14 mouse cellular contexts compared by ENCODE assay signal in the genomic region with DNA sequence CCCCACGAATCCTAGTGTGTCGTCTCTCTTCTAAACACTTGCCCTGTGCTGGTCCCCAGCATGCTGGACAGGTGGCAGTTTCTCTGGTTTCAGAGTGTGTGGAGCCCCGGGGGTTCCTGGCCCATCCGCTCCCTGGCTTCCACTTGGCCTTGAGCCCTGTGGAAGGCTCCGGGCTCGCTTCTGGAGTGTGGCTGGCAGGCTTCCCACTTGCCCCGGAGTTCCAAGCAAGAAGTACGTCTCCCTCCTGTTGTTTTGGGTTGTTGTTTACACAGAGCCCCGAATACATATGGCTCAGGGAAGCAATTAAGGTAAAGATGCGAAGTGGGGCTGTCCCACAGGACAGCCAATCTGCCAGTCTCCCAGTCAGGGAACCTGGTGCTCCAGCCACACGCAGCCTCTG. TPM values are rescaled to one million over a fixed set of nuclear protein-coding genes. Genes with fewer than 3 reads are reported as not detected.
A peak's percentile ranks its signal among the peaks of the same experiment; 100 is the strongest.
DNase-seq lines count a peak whose midpoint lies in the region; ATAC-seq lines count a peak whose summit lies in the region.
"Had no signal": no experiment of that assay in that cellular context is flagged by ENCODE, and none has a peak within 500 bp of the region (broad histone marks: within the 10 kb centered on the region; RNA-seq: fewer than 3 reads in every experiment).

No protein-coding gene starts in this region.

- no peaks in the 10 kb centered on the region for H3K36me3 ChIP-seq in forebrain, embryonic 13.5 days (ENCODE audit: poor library complexity, severe bottlenecking)
- no peaks in the 10 kb centered on the region for H3K36me3 ChIP-seq in forebrain, embryonic 10.5 days (replicated peaks)
- H3K36me3 ChIP-seq in hindbrain, embryonic 14.5 days (replicated peaks; ENCODE audit: control insufficient read depth, insufficient read depth), result no peaks in the 10 kb centered on the region
- no peaks in the 10 kb centered on the region for H3K36me3 ChIP-seq in hindbrain, embryonic 11.5 days (ENCODE audit: control insufficient read depth, insufficient read depth, low read length)
- H3K36me3 ChIP-seq in neural tube, embryonic 14.5 days (ENCODE audit: control insufficient read depth, insufficient read depth, low read length), result no peaks in the 10 kb centered on the region
- H3K36me3 ChIP-seq in neural tube, embryonic 15.5 days, result no peaks in the 10 kb centered on the region
- H3K36me3 ChIP-seq in limb, embryonic 15.5 days, result no peaks in the 10 kb centered on the region
- H3K36me3 ChIP-seq: hindbrain, embryonic 15.5 days; kidney, embryonic 15.5 days; limb, embryonic 12.5 days had no signal

- no peak overlapping the region for H3K4me3 ChIP-seq in forebrain, embryonic 13.5 days
- H3K4me3 ChIP-seq in forebrain, embryonic 10.5 days, result no peak overlapping the region
- no peak overlapping the region for H3K4me3 ChIP-seq in hindbrain, embryonic 14.5 days (replicated peaks; ENCODE audit: low read length)
- H3K4me3 ChIP-seq in hindbrain, embryonic 11.5 days (ENCODE audit: low read depth, low read length), result no peak overlapping the region
- no peak overlapping the region for H3K4me3 ChIP-seq in neural tube, embryonic 14.5 days (ENCODE audit: low read depth, low read length)
- H3K4me3 ChIP-seq in neural tube, embryonic 15.5 days (replicated peaks), result no peak overlapping the region
- H3K4me3 ChIP-seq in limb, embryonic 15.5 days, result no peak overlapping the region
- H3K4me3 ChIP-seq: gastrocnemius, adult 2 months; hindbrain, embryonic 15.5 days; kidney, embryonic 15.5 days; limb, embryonic 12.5 days had no signal

- no peaks in the 10 kb centered on the region for H3K9me3 ChIP-seq in forebrain, embryonic 13.5 days (replicated peaks)
- no peaks in the 10 kb centered on the region for H3K9me3 ChIP-seq in forebrain, embryonic 10.5 days
- H3K9me3 ChIP-seq in hindbrain, embryonic 14.5 days (ENCODE audit: control insufficient read depth, low read length), result no peaks in the 10 kb centered on the region
- H3K9me3 ChIP-seq in hindbrain, embryonic 11.5 days (ENCODE audit: control insufficient read depth, low read length), result no peaks in the 10 kb centered on the region
- H3K9me3 ChIP-seq in neural tube, embryonic 14.5 days (ENCODE audit: control insufficient read depth, low read length), result no peaks in the 10 kb centered on the region
- no peaks in the 10 kb centered on the region for H3K9me3 ChIP-seq in neural tube, embryonic 15.5 days (replicated peaks)
- no peaks in the 10 kb centered on the region for H3K9me3 ChIP-seq in limb, embryonic 15.5 days
- H3K9me3 ChIP-seq: hindbrain, embryonic 15.5 days; kidney, embryonic 15.5 days had no signal

- H3K9ac ChIP-seq in forebrain, embryonic 13.5 days, result no peak overlapping the region
- H3K9ac ChIP-seq in hindbrain, embryonic 14.5 days, result no peak overlapping the region
- H3K9ac ChIP-seq in hindbrain, embryonic 11.5 days (ENCODE audit: low read depth, low read length), result no peak overlapping the region
- no peak overlapping the region for H3K9ac ChIP-seq in neural tube, embryonic 14.5 days (replicated peaks; ENCODE audit: low read depth, low read length)
- no peak overlapping the region for H3K9ac ChIP-seq in neural tube, embryonic 15.5 days (replicated peaks)
- no peak overlapping the region for H3K9ac ChIP-seq in limb, embryonic 15.5 days
- H3K9ac ChIP-seq: hindbrain, embryonic 15.5 days; kidney, embryonic 15.5 days; limb, embryonic 12.5 days had no signal

- no peak for DNase-seq in forebrain, embryonic 10.5 days (ENCODE audit: extremely low spot score, low spot score)
- peak; percentile 39 for DNase-seq in hindbrain, embryonic 14.5 days (ENCODE audit: low spot score)
- no peak for DNase-seq in hindbrain, embryonic 11.5 days (ENCODE audit: low spot score)
- DNase-seq: gastrocnemius, adult 2 months had no signal

- WGBS in forebrain, embryonic 13.5 days, result 26% methylated on average over 11 of the region's 11 CpGs
- 56% methylated on average over 11 of the region's 11 CpGs for WGBS in forebrain, embryonic 10.5 days
- 28% methylated on average over 11 of the region's 11 CpGs for WGBS in hindbrain, embryonic 14.5 days
- 45% methylated on average over 11 of the region's 11 CpGs for WGBS in hindbrain, embryonic 11.5 days
- 27% methylated on average over 11 of the region's 11 CpGs for WGBS in neural tube, embryonic 14.5 days
- 22% methylated on average over 11 of the region's 11 CpGs for WGBS in neural tube, embryonic 15.5 days
- 11% methylated on average over 11 of the region's 11 CpGs for WGBS in limb, embryonic 15.5 days

- H3K4me2 ChIP-seq in forebrain, embryonic 13.5 days, result no peak overlapping the region
- H3K4me2 ChIP-seq in hindbrain, embryonic 14.5 days (replicated peaks), result no peak overlapping the region
- H3K4me2 ChIP-seq in hindbrain, embryonic 11.5 days (replicated peaks; ENCODE audit: low read depth, low read length), result no peak overlapping the region
- H3K4me2 ChIP-seq in neural tube, embryonic 14.5 days (ENCODE audit: low read depth, low read length), result no peak overlapping the region
- H3K4me2 ChIP-seq in neural tube, embryonic 15.5 days, result no peak overlapping the region
- H3K4me2 ChIP-seq in limb, embryonic 15.5 days, result peak overlapping the region; percentile 25; the same call in 1 of the 2 replicates
- H3K4me2 ChIP-seq: hindbrain, embryonic 15.5 days; kidney, embryonic 15.5 days; limb, embryonic 12.5 days had no signal

- H3K4me1 ChIP-seq in forebrain, embryonic 13.5 days, result peaks cover 10% of the 10 kb centered on the region
- H3K4me1 ChIP-seq in forebrain, embryonic 10.5 days, result peaks cover 7% of the 10 kb centered on the region
- H3K4me1 ChIP-seq in hindbrain, embryonic 14.5 days (replicated peaks; ENCODE audit: control insufficient read depth, insufficient read depth, low read length), result no peaks in the 10 kb centered on the region; the same call in 1 of the 2 replicates
- H3K4me1 ChIP-seq in hindbrain, embryonic 11.5 days (replicated peaks; ENCODE audit: control insufficient read depth, insufficient read depth, low read length), result no peaks in the 10 kb centered on the region
- H3K4me1 ChIP-seq in neural tube, embryonic 14.5 days (ENCODE audit: control insufficient read depth, insufficient read depth, low read length), result 0 out of 2 replicates have a peak, but pooled peaks cover 2% of the 10 kb centered on the region
- peaks cover 9% of the 10 kb centered on the region; the same call in 1 of the 2 replicates for H3K4me1 ChIP-seq in neural tube, embryonic 15.5 days
- peaks cover 14% of the 10 kb centered on the region for H3K4me1 ChIP-seq in limb, embryonic 15.5 days

- peaks cover 21% of the 10 kb centered on the region for H3K27me3 ChIP-seq in forebrain, embryonic 13.5 days
- H3K27me3 ChIP-seq in forebrain, embryonic 10.5 days (ENCODE audit: poor library complexity, severe bottlenecking), result peaks cover 21% of the 10 kb centered on the region
- H3K27me3 ChIP-seq in hindbrain, embryonic 14.5 days (ENCODE audit: control insufficient read depth, insufficient read depth, low read length), result peaks cover 12% of the 10 kb centered on the region; the same call in 1 of the 2 replicates
- 0 out of 2 replicates have a peak, but pooled peaks cover 4% of the 10 kb centered on the region for H3K27me3 ChIP-seq in hindbrain, embryonic 11.5 days (ENCODE audit: control insufficient read depth, insufficient read depth, low read length)
- H3K27me3 ChIP-seq in neural tube, embryonic 14.5 days (ENCODE audit: control insufficient read depth, insufficient read depth, low read length), result 0 out of 2 replicates have a peak, but pooled peaks cover 2% of the 10 kb centered on the region
- peaks cover 38% of the 10 kb centered on the region for H3K27me3 ChIP-seq in neural tube, embryonic 15.5 days (replicated peaks)
- H3K27me3 ChIP-seq in limb, embryonic 15.5 days, result peaks cover 7% of the 10 kb centered on the region; the same call in 1 of the 2 replicates

- ATAC-seq in forebrain, embryonic 13.5 days, result peak; percentile 83
- ATAC-seq in hindbrain, embryonic 14.5 days (ENCODE audit: low FRiP score), result no peak
- no peak for ATAC-seq in hindbrain, embryonic 11.5 days (ENCODE audit: low FRiP score)
- ATAC-seq in neural tube, embryonic 14.5 days (ENCODE audit: low read depth), result peak; percentile 38; the same call in 1 of the 2 replicates
- no peak for ATAC-seq in neural tube, embryonic 15.5 days (ENCODE audit: low FRiP score)
- no peak for ATAC-seq in limb, embryonic 15.5 days (ENCODE audit: insufficient number of reproducible peaks, low FRiP score, low TSS enrichment, low read depth)
- no peak for ATAC-seq in megakaryocyte, adult 5-6 weeks (ENCODE audit: poor library complexity, severe bottlenecking)

- no peak overlapping the region for H3K27ac ChIP-seq in forebrain, embryonic 13.5 days
- H3K27ac ChIP-seq in forebrain, embryonic 10.5 days, result no peak overlapping the region
- H3K27ac ChIP-seq in hindbrain, embryonic 14.5 days, result no peak overlapping the region
- H3K27ac ChIP-seq in hindbrain, embryonic 11.5 days (ENCODE audit: low read depth, low read length), result no peak overlapping the region
- no peak overlapping the region for H3K27ac ChIP-seq in neural tube, embryonic 14.5 days (ENCODE audit: low read depth, low read length)
- H3K27ac ChIP-seq in neural tube, embryonic 15.5 days (replicated peaks), result no peak overlapping the region
- no peak overlapping the region for H3K27ac ChIP-seq in limb, embryonic 15.5 days
- H3K27ac ChIP-seq: gastrocnemius, adult 2 months; hindbrain, embryonic 15.5 days; kidney, embryonic 15.5 days; limb, embryonic 12.5 days had no signal

RNA-seq across cellular contexts. Expression of a gene that starts 27.0 kb away (rescaled TPM):
- polyA plus RNA-seq in forebrain, embryonic 13.5 days (2015; fragmentation: Nextera tagmentation; extraction: Ambion mirVana), result 8.5 and 18.1 TPM in 2 replicates
- polyA plus RNA-seq in forebrain, embryonic 10.5 days (2016; fragmentation: Nextera tagmentation; extraction: Ambion mirVana), result 7.7 and 9.4 TPM in 2 replicates
- polyA plus RNA-seq in hindbrain, embryonic 14.5 days (2014; fragmentation: Nextera tagmentation; extraction: Ambion mirVana), result 25.4 and 31.0 TPM in 2 replicates
- 57.9 and 66.8 TPM in 2 replicates for polyA plus RNA-seq in hindbrain, embryonic 11.5 days (2014; fragmentation: Nextera tagmentation; extraction: Ambion mirVana)
- 33.4 and 39.8 TPM in 2 replicates for polyA plus RNA-seq in neural tube, embryonic 14.5 days (2014; fragmentation: Nextera tagmentation; extraction: Ambion mirVana)
- polyA plus RNA-seq in neural tube, embryonic 15.5 days (2015; fragmentation: Nextera tagmentation; extraction: Ambion mirVana), result 23.7 and 35.3 TPM in 2 replicates
- polyA plus RNA-seq in limb, embryonic 15.5 days (2015; fragmentation: Nextera tagmentation; extraction: Ambion mirVana), result 0.20 and 0.35 TPM in 2 replicates
- not detected in 2 replicates for total RNA-seq in megakaryocyte, adult 5-6 weeks (2015)
- total RNA-seq in megakaryocyte, adult 5-6 weeks (2017), result not detected in 2 replicates
- total RNA-seq: gastrocnemius, adult 2 months; megakaryocyte progenitor cell, adult 5-6 weeks had no signal
- polyA plus RNA-seq: spleen, adult 2 months had no signal

RNA-seq across cellular contexts. Expression of a gene that starts 31.9 kb away (rescaled TPM):
- polyA plus RNA-seq in forebrain, embryonic 13.5 days (2015; fragmentation: Nextera tagmentation; extraction: Ambion mirVana), result 8.9 and 9.5 TPM in 2 replicates
- 9.6 and 10.2 TPM in 2 replicates for polyA plus RNA-seq in forebrain, embryonic 10.5 days (2016; fragmentation: Nextera tagmentation; extraction: Ambion mirVana)
- polyA plus RNA-seq in hindbrain, embryonic 14.5 days (2014; fragmentation: Nextera tagmentation; extraction: Ambion mirVana), result 13.9 and 15.9 TPM in 2 replicates
- polyA plus RNA-seq in hindbrain, embryonic 11.5 days (2014; fragmentation: Nextera tagmentation; extraction: Ambion mirVana), result 6.7 and 8.4 TPM in 2 replicates
- polyA plus RNA-seq in neural tube, embryonic 14.5 days (2014; fragmentation: Nextera tagmentation; extraction: Ambion mirVana), result 13.3 and 15.2 TPM in 2 replicates
- polyA plus RNA-seq in neural tube, embryonic 15.5 days (2015; fragmentation: Nextera tagmentation; extraction: Ambion mirVana), result 22.9 and 23.2 TPM in 2 replicates
- polyA plus RNA-seq in limb, embryonic 15.5 days (2015; fragmentation: Nextera tagmentation; extraction: Ambion mirVana), result 9.6 and 9.9 TPM in 2 replicates
- 11.4 and 14.9 TPM in 2 replicates for total RNA-seq in megakaryocyte, adult 5-6 weeks (2015)
- total RNA-seq in megakaryocyte, adult 5-6 weeks (2017), result 6.7 and 21.9 TPM in 2 replicates

RNA-seq across cellular contexts. Expression of a gene that starts 56.0 kb away (rescaled TPM):
- 26.8 and 29.0 TPM in 2 replicates for polyA plus RNA-seq in forebrain, embryonic 13.5 days (2015; fragmentation: Nextera tagmentation; extraction: Ambion mirVana)
- 69.4 and 70.5 TPM in 2 replicates for polyA plus RNA-seq in forebrain, embryonic 10.5 days (2016; fragmentation: Nextera tagmentation; extraction: Ambion mirVana)
- 12.7 and 13.6 TPM in 2 replicates for polyA plus RNA-seq in hindbrain, embryonic 14.5 days (2014; fragmentation: Nextera tagmentation; extraction: Ambion mirVana)
- 29.2 and 31.2 TPM in 2 replicates for polyA plus RNA-seq in hindbrain, embryonic 11.5 days (2014; fragmentation: Nextera tagmentation; extraction: Ambion mirVana)
- 11.7 and 12.1 TPM in 2 replicates for polyA plus RNA-seq in neural tube, embryonic 14.5 days (2014; fragmentation: Nextera tagmentation; extraction: Ambion mirVana)
- polyA plus RNA-seq in neural tube, embryonic 15.5 days (2015; fragmentation: Nextera tagmentation; extraction: Ambion mirVana), result 15.7 and 22.7 TPM in 2 replicates
- 30.8 and 35.6 TPM in 2 replicates for polyA plus RNA-seq in limb, embryonic 15.5 days (2015; fragmentation: Nextera tagmentation; extraction: Ambion mirVana)
- total RNA-seq in megakaryocyte, adult 5-6 weeks (2015), result 12.4 and 15.8 TPM in 2 replicates
- total RNA-seq in megakaryocyte, adult 5-6 weeks (2017), result 10.8 and 11.4 TPM in 2 replicates

Comparison
In these comparisons a context has a peak if more than half of its experiments do, and no peak if none do; other contexts are left out.
1. ATAC-seq: peak in forebrain, embryonic 13.5 days (single experiment) and neural tube, embryonic 14.5 days (single experiment); none in hindbrain, embryonic 14.5 days (single experiment), hindbrain, embryonic 11.5 days (single experiment), neural tube, embryonic 15.5 days (single experiment), limb, embryonic 15.5 days (single experiment) and megakaryocyte, adult 5-6 weeks (single experiment).